Mouse (Mus musculus) layer of hippocampus, adult 8-10 months (tissue): ENCODE results near the gene Zc3h10. TPM values are rescaled to one million over a fixed set of nuclear protein-coding genes. Genes with fewer than 3 reads are reported as not detected.
A peak's percentile ranks its signal among the peaks of the same experiment; 100 is the strongest.
"Not testable (repeated sequence)": the region's sequence is repeated elsewhere in the genome, so short reads cannot be mapped to it uniquely, and the experiment has no call there.

Experiments
- DNase-seq, 2 experiments: peaks; one replicate each; pipeline ENCODE4 v3.0.0; 2022; ENCODE audit warnings: low spot score in 2 of 2
- total RNA-seq, 4 experiments: library from RNA; stranded (reverse); gene quantifications; 2 replicates each; pipeline ENCODE4 v1.2.4; 2022

The Zc3h10 gene
- total RNA-seq, 4 experiments from 2014 or later: 12.7 to 17.0 (median 15.2) TPM

DNA sequence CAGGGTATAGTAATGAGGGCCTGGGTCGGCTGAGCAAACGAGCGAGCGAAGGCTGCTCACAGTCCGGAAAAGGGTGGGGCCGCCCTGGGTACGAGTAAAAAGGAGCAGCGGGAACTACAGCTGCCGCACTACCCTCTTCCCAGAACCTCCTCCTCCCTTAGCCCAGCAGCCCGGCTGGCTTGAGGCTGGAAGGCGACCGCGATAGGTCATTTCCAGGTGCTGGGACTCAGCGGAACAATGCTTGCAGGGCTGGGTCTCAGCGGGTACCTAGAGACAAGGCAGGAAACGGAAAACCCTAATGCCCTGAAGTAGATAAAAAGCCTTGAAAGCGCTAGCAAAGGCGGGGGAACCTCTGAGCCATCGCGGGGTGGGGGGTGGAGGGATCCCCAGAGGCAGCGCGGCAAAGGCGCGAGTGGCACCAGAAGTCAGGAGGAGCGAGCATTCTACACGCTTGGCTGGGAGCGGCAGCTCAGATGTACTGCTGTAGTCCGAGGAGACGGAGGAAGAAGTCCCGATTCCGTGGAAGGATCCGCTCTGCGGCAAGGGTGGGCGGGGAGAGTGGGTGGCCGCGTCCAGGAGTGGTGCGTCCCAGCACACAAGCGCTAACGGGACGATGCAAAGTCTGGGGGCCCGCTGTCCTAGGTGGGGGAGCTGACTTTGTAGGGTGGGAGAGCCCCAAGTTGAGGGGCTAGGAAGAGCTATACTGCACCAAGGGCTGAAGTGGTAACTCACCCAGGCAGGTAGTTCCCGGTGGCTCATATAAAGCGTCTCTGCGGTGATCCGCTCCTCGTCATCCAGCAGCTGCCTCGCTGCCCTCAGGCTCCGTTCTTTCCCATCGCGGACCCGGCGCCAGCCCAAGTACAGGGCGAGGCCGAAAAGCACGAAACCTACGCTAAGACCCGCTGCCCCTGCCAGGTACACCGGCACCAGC, 22.6 kb downstream of the Zc3h10 start:
- DNase-seq: no peak

DNA sequence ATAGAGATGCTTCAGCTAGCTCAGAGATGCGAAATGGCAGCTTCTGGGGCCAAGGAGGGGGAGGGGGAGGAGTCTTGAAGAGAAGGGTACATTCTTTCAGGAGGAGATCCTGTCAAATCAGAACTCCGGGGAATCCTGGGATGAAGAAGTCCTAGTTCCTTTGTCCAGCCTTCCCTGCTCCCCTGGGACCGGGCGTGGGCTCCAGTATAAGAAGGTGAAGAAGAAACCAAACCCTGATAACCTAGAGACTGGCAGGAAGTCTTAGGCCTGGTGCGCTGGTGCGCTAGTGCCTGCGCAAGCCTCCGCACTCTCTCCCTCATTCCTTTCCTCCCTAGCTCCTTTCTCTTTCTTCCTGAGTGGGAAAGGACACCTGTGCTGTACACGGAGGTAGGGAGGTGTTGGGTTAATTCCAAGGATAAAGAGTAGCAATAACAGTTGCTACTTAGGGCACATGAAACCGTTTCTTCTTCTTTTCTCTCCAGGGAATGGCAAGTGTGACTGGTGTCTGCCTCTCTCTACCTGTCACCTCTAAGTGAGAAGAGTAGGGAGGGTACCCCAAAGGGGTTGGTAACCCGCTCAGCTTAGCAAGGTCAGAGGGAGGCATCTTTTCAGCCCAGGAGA, 23.4 kb downstream of the Zc3h10 start:
- DNase-seq: no peak

DNA sequence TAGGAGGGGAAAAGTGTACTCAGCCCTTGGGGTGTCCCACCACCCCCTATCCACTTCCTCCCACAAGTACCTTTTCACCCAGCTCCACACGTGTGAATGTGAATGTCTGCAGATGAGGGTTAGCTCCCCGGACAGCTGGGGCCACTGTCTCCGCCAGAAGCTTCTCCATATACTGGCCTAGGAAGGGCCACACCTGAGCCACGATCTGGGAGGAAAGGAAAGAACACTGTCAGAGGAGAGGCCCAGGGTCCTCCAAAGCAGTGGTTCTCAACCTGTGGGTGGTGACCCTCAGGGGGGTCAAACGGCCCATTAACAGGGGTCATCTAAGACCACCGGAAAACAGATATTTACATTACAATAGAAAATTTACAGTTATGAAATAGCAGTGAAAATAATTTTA, 25.2 kb downstream of the Zc3h10 start:
- DNase-seq: no peak

DNA sequence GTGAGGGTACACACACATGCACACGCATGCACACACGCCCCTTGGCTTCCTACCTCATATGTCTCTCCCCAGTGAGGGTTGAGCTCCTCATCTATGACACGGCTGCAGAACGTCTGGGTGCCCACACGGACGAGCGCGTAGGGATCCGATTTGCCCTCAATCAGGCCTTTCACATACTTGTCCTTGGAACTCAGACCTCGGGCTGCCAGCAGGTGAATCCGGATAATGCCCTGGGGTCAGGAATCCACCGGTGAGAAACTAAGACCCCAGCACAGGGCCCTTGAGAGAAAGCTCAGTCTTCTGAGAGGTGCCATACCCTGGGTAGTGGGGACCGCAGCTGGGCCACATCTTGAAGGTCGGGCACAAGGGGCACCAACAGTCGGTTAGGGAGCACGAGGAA, 27.0 kb downstream of the Zc3h10 start:
- no peak for DNase-seq

DNA sequence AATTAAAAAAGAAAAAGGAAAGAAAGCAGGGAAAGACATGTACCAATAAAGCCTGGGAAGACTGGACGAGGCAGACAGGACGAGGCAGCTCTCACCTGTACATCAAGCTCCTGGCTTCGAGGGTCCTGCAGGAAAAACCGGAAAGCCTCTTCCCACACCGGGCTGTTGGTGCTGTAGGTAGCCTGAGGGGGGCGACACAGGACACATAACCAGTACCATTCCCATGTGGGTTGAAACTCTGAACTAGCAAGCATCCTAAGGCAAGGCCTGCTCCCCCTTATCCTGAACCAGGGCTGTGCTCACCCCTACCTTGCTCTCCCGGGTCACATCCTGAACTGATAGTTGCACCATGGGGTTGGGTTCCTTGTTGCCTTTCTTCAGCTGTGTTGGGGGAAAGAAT, 28.7 kb downstream of the Zc3h10 start:
- no peak for DNase-seq

DNA sequence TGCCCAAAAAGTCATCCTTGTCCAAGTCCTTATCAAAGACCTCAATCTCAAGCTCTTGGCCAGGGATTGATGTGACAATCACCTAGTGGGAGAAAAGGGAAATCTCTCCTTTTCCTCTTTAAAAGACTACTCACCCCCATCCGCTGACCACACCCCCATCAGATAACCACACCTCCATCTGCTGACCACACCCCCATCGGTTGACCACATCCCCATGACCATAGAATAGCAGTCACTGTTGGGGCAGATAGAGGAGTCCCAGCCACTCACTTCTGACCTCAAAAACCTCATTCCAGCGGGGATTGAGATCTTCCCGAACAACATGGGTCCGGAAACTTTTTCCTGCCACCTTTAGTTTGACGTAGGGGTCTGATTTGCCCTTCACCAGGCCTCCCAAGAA, 30.9 kb downstream of the Zc3h10 start:
- no peak for DNase-seq

DNA sequence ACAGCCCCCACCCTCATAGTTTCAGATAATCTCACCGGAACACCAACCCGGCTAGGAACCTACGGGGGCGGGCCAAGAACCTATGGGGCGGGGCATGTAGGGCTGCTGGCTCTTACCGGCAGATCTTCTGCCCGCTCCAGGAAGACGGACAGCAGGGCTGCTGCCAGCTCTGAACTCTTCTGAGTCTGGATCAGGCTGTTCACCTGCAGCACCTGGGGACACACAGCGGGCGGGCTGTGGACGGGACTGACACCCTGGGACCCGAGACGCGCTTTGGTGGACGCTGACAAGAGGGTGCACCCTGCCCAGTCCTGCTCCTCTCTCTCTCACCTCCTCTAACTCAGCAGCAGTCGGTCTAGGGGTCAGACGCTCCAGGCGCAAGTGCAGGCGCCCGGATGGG, 31.5 kb downstream of the Zc3h10 start:
- DNase-seq: no peak

DNA sequence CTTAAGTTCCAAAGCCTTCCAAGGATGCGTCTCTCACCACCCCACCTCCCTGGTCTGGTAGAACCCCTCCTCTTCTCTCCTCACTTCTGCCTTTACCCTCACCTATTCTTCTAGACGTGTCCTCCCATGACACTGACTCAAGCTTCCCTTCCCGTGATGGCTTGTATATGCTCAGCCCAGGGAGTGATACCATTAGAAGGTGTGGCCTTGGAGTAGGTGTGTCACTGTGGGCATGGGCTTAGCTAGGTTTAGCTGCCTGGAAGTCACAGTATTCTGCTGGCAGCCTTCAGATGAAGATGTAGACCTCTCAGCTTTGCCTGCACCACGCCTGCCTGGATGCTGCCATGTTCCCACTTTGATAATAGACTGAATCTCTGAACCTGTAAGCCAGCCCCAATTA, 32.5 kb downstream of the Zc3h10 start:
- no peak for DNase-seq

DNA sequence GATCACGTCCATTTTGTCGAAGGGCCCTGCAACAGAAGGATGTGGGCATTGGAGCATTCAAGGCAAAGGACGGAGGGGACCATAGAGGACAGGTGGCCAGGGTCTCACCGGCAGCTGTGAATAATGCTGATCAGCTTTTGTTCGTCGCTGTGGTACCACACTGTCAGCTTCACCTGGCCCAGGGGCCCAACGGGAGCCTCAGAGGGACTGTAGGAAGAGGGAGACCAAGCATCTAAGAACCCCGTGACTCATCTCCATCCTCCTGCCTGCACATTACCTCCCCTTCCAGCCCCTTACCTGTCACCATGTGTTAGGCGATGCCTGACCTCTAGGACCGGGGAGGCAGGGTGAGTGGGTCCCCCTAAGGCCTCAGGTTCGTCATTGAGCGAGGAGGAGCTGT, 35.8 kb downstream of the Zc3h10 start:
- no peak for DNase-seq

DNA sequence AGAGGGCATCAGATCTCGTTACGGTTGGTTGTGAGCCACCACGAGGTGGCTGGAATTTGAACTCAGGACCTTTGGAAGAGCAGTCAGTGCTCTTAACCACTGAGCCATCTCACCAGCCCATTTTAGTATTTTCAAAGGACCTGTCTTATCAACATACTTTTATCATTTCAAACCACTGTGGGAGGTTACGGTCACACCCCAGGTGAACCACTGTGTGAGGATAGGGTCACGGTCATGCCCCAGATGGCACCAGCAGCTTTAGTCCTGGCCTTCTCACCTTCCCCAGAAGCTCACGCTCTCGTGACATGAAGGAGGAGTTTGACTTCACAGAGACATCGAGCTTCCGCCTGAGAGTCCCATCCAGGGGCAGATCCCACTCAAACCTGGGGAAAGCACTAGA, 36.4 kb downstream of the Zc3h10 start:
- DNase-seq: no peak

DNA sequence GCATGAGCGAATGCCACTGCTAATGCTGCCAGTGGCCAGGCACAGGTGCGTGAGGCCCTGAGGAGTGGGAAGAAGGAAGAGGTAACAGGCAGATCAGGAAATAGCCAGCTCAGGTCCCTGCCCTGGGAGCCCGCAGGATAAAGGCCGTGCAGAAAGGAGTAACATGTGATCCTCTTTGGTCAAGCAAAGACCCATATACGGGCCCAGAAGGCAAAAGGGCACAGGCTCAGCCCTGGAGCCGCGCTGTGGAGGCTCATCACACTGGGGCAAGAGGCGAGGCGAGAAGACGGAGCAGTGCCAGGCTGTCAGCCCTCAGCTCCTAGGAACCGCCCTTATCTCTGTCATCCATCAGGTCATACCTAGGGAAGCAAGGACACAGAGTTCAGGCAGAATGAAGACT, 37.3 kb downstream of the Zc3h10 start:
- DNase-seq: no peak

DNA sequence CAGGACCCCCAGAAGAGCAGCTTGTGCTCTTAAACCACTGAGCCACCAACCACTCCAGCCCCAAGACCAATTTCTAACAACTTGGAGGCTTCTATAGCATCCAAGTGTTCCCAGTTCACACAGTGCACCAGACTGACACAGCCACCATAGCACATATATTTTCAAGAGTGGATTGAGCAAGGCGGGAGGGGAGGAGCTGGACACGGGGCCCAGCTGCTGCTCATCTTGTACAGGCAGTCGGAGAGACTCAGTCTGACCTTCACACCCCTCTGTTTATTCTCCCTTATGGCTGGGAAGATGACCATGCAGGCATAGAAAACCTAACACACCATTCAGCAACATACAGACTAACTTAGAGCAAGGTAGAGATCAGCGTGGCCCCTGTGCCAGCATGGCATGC, 37.7 kb downstream of the Zc3h10 start:
- DNase-seq: no peak

DNA sequence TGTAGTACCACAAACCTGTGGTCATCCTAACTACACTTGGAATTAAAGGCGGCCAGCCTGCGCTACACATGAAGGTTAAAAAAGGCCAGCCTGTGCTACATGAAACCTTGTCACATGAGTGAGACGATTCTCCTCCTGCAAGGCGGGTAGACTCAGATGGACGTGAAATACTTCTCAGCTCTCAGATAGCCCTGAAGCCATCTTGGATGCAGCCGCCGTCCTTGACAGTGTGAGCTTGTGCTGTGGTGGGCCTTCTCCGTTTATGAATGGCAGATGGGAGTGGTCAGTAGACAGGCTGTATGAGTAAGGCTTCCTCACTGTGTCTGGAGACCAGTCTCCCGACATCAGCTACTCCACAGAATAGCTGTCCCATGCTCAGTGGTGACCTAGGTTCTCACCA, 38.4 kb downstream of the Zc3h10 start:
- DNase-seq: no peak

DNA sequence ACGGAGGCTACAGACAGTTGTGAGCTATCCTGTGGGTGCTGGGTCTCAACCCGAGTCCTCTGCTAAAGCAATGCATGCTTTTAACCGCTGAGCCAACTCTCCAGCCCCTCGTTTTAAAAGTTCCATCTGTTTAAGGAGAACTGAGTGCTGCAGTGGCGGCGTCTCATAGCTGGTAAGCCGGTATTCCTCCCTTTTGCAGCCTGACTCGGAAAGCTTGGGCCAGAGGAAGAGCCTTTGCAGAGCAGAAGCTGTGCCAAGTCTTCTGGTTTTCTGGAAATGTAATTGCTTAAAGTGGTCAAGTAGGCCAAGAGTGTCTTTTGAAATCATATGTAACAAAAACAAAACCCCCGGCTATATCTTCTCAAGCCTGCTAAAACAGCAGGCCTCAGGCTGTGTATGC, 39.3 kb downstream of the Zc3h10 start:
- no peak for DNase-seq

DNA sequence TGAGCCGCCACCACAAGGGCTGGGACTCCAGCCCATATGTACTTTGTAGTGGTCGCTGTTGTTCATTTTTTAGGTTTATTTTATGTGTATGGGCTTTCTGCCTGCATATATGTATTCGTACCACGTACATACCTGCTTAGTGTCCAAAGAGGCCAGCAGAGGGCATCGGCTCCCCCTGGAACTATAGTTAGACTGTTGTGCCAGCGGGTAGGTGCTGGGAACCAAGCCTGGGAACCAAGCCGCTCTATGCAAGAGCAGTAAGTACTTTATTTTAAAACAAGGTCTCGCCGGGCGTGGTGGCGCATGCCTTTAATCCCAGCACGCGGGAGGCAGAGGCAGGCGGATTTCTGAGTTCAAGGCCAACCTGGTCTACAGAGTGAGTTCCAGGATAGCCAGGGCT, 41.6 kb downstream of the Zc3h10 start:
- no peak for DNase-seq

DNA sequence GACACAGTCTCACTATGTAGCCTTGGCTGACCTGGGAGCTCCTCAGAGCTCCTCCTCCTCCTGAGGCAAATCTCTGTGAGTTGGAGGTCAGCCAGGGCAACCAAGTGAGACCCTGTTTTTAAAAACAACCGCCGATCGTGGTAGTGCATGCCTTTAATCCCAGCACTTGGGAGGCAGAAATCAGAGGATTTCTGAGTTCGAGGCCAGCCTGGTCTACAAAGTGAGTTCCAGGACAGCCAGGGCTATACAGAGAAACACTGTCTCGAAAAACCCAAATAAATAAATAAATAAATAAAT, 42.3 kb downstream of the Zc3h10 start:
- DNase-seq: not testable (repeated sequence)

DNA sequence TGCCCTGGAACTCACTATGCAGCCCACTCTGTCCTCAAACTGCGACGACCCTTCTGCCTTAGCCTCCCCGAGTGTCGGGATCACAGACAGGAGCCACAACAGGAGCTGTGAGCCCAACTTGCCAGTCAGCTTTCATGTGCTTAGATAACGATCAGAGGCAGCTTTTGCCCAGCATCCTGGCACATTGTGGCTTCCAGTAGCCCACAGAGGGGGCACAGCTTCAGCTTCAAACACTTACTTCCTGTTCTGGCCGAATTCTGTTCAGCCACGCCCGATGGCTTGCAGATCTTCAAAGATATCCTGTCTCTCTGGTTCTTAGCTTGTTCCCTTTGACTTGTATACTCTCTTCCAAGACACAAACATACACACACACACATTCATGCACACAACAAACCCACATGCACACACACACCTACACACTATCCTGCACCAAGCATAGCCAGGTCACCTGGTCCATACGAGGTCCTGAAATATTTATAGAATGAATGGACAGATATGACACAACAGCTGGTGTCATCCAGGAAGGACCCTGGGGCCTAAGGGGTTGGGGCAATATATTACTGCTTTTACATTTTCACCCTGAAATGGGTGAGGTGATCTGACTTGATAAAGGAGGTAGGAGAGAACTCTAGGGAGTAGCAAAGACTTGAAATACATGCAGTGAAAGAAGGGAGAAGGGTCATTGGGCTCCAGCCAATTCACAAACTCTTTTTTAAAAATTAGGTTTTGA, 42.8 kb downstream of the Zc3h10 start:
- DNase-seq: no peak

DNA sequence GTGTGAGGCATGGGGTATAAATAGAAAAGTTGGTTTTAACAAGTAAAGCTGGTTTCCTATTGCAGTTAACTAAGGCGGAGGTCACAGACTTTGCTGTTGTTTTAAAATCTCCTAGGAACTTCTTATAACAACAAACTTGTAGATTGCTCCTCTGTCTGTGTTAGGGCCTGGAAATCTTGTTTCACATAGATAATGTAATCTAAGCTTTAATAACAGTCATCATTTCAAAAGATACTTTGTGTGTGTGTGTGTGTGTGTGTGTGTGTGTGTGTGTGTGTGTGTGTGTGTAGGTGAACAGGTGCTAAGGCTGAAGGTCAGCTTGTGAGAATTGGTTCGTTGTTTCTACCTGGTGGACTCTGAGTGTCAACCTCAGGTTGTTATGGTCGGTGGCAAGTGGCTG, 43.6 kb downstream of the Zc3h10 start:
- no peak for DNase-seq

DNA sequence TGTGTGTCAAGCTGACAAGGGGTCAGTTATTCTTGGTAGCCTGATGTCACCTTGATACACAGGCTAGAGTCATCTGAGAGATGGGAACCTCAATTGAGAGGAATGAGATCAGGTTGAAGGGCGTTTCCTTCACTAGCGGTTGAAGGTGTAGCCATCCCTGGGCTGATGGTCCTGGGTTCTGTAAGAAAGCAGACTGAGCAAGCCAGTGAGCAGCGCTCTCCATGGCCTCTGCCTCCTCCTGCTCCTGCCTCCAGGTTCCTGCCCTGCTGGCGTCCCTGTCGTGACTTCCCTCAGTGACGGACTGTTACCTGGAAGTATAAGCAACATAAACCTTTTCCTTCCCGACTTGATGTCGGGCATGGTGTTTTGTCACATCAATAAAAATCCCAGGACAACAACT, 44.0 kb downstream of the Zc3h10 start:
- DNase-seq: no peak

DNA sequence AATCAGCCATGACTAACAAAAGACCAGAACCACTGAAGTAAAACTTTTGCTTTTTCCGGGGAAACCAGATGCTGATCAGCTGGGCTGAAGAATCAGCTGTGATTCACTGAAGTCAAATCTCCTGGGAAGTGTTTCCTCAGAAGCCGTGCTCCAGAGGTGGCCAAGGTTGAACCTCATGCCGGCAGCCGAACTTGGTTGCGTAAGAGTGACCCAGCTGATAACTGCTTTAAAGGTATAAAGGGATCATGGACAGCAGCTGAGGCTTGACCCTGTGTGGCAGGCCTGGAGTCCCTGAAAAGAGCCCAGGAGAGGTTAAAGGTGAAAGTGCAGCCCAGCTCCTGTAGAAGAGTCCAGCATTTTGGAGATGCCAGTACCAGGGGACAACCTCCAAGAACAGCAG, 45.2 kb downstream of the Zc3h10 start:
- DNase-seq: no peak

DNA sequence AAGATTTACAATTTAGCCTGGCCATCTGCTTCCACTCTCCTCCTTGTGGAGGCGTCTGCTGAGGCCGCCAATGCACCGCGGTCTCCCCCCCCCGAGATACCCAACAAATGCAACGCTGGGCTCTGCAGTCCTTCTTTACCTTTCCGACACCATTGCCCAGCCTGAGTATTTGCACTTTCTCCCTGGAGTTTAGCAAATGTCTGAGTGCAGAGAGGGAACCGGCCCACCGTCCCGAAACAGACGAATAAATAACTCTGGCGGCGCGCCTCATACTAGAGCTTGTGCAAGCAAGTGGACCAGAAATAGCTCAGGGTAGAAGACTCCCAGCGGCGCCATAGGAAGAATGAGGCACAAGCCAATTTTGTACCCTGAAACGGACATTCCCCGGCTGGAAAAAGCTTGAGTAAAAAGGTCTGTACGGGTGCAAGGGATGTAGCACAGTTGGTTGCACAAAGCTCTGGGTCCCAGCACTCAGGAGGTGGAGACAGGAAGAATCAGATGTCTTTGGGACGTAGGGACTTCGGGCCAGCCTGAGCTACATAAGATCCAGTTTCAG, 48.4 kb downstream of the Zc3h10 start:
- DNase-seq: peak in 1 of 2 experiments; percentile 65

DNA sequence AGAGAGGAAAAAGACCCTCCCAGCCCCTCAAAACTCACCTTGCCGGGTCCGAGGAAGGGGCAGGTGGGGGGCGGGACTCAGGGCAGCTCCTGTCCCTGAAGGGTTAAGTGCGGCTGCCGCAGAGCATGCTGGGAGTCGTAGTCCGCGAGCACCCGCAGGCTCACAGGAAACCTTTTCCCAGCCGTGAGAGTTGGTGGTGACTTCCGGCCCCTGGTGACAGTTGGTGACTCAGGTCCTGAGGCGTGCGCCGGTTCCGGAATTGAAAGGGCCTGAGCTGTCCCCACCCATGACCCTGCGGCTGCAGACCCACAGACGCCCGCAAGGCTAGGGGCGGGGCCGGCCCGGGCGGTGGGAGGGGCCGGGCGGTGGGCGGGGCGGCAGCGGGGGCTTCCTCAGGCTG, 49.0 kb downstream of the Zc3h10 start, which contains the start of gene Myl6b:
Gene Myl6b (minus strand): TSS at position 96 of the 400 bp plus-strand sequence.
- DNase-seq: peak; percentile 94 to 95
